Mouse (Mus musculus) limb, embryonic 15.5 days (tissue): ENCODE results near the gene Stk32c. TPM values are rescaled to one million over a fixed set of nuclear protein-coding genes. Genes with fewer than 3 reads are reported as not detected.

Experiments
- ATAC-seq: fragments of 200-750 bp; cut with Nextera tagmentation; 2 replicates; pipeline ENCODE4 v1.8.0; 2017; ENCODE audit warnings: low read depth, moderate TSS enrichment; ENCODE audit not compliant: insufficient number of reproducible peaks, low FRiP score, low TSS enrichment
- H3K27ac ChIP-seq: fragments of 300-500 bp; sonication (generic); 2 replicates; pipeline ENCODE4 v1.5.1; 2015; ENCODE audit warnings: moderate library complexity, mild to moderate bottlenecking, inconsistent platforms
- H3K27me3 ChIP-seq: fragments of 300-500 bp; sonication (generic); 2 replicates; pipeline ENCODE4 v1.6.1; 2015; ENCODE audit warnings: inconsistent platforms
- H3K36me3 ChIP-seq: fragments of 300-500 bp; sonication (generic); 2 replicates; pipeline ENCODE4 v1.6.1; 2015; ENCODE audit warnings: inconsistent platforms
- H3K4me1 ChIP-seq: fragments of 300-500 bp; sonication (generic); 2 replicates; pipeline ENCODE4 v1.6.1; 2015; ENCODE audit warnings: inconsistent platforms
- H3K4me2 ChIP-seq: fragments of 300-500 bp; sonication (generic); 2 replicates; pipeline ENCODE4 v1.6.1; 2015; ENCODE audit warnings: mild to moderate bottlenecking, inconsistent platforms
- H3K4me3 ChIP-seq: fragments of 300-500 bp; sonication (generic); 2 replicates; pipeline ENCODE4 v1.5.1; 2015; ENCODE audit warnings: mild to moderate bottlenecking, inconsistent platforms
- H3K9ac ChIP-seq: fragments of 300-500 bp; sonication (generic); 2 replicates; pipeline ENCODE4 v1.6.1; 2015; ENCODE audit warnings: inconsistent platforms
- H3K9me3 ChIP-seq: fragments of 300-500 bp; sonication (generic); 2 replicates; pipeline ENCODE4 v1.6.1; 2016; ENCODE audit warnings: inconsistent platforms
- WGBS: fragments of 180-500 bp; shearing (Covaris S2); methylation state at CpG from one replicate; pipeline ENCODE4 v1.1.7; 2015; 5-methylcytosine and 5-hydroxymethylcytosine counted together
- polyA plus RNA-seq: library from polyadenylated mRNA; unstranded; fragments of >200 nt; fragmentation: Nextera tagmentation; extraction: Ambion mirVana; gene quantifications from 2 replicates; pipeline ENCODE4 v1.2.1, GENCODE M21; 2015

Gene Stk32c
- polyA plus RNA-seq, 1 experiment from 2014 or later = 0.23 TPM

DNA sequence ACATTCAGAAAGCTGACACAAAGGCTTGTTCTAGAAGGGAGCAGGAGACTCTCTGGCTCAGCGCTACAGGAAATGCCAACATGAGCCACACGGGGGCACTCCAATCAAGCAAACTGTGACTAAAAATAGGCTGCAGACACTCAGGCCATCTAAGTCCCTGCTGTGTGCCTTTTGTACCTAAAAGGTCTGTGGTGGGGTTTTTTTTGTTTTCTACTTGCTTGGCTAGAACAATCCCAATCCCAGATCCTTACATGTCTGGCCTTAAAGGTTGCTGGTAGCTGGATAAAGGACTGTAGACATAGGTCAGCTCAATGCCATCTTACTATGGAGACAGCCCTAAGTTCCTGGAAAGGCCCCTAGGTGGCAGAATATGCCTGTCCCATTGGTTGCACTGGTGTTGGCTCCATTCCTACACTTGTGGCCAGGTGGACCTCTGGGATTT, 144.9 kb downstream of the Stk32c start:
- no peak overlapping the region for H3K9ac ChIP-seq
- H3K4me2 ChIP-seq = no peak overlapping the region
- peaks cover 10% of the 10 kb centered on the region for H3K27me3 ChIP-seq
- H3K4me1 ChIP-seq = no peaks in the 10 kb centered on the region
- H3K27ac ChIP-seq = no peak overlapping the region
- no peak for ATAC-seq
- no peak overlapping the region for H3K4me3 ChIP-seq
- WGBS = 0% methylated on average over 2 of the region's 2 CpGs
- H3K36me3 ChIP-seq = no peaks in the 10 kb centered on the region
- no peaks in the 10 kb centered on the region for H3K9me3 ChIP-seq

DNA sequence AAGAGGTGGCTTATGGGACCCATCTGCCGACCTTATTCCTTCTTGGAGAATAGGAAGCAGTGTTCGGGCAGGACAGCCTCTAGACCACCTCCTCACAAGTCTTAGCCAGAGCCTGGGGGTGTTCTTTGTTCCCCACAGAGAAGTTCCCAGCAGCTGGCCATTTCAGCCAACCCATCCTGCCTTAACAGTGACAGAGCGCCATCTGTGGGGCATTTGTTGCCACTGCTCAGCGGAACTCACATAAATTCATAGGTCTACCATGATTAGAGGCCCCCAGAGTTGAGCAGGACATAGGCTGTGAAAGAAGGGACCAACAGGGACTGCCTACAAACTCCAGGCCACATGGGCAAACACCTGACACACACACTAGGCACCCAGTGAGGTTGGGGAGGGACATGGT, 149.7 kb downstream of the Stk32c start:
- H3K4me1 ChIP-seq = no peaks in the 10 kb centered on the region
- no peak overlapping the region for H3K4me3 ChIP-seq
- H3K4me2 ChIP-seq = no peak overlapping the region
- H3K9ac ChIP-seq = no peak overlapping the region
- H3K36me3 ChIP-seq = no peaks in the 10 kb centered on the region
- no peak overlapping the region for H3K27ac ChIP-seq
- H3K27me3 ChIP-seq = peaks cover 10% of the 10 kb centered on the region
- ATAC-seq = no peak
- H3K9me3 ChIP-seq = no peaks in the 10 kb centered on the region
- 60% methylated on average over 4 of the region's 4 CpGs for WGBS

Other genes with a start within 250 kb of the Stk32c start
- gene Dpysl4, start 127.3 kb downstream of the Stk32c start, polyA plus RNA-seq = 14.8 and 15.7 TPM in 2 replicates
- gene Lrrc27, start 319 bp downstream of the Stk32c start, polyA plus RNA-seq = 1.3 and 2.7 TPM in 2 replicates
- gene Pwwp2b, start 35.2 kb upstream of the Stk32c start, polyA plus RNA-seq = 15.0 and 15.9 TPM in 2 replicates
- gene Inpp5a, start 175.8 kb upstream of the Stk32c start, polyA plus RNA-seq = 21.1 and 28.5 TPM in 2 replicates